Mouse (Mus musculus): ENCODE measurements around the gene Trmt1.

- TF ChIP-seq CTCF (IDR thresholded peaks at IDR 0.05; ENCODE audit: insufficient read depth, low read length) (no peak), POLR2A (IDR thresholded peaks at IDR 0.05; ENCODE audit: borderline replicate concordance, extremely low read depth, low read depth, low read length) (no peak)
These were observed 1.6 kb downstream of the Trmt1 start, which contains the start of gene Nacc1 for GRCm38 (mm10) chr8:84687705-84688100.

All from lung, adult 2 months (tissue).